Mouse (Mus musculus) adrenal gland, postnatal 14 days (tissue): Measurements from ENCODE around the gene Gcfc2. TPM values are rescaled to one million over a fixed set of nuclear protein-coding genes. Genes with fewer than 3 reads are reported as not detected.
A peak's percentile ranks its signal among the peaks of the same experiment; 100 is the strongest.

Experiments
- DNase-seq: peaks from one replicate; pipeline ENCODE4 v3.0.0; 2021; ENCODE audit warnings: mixed read lengths
- long read RNA-seq, 2 experiments: library from polyadenylated mRNA; stranded (forward); transcript quantifications; one replicate each; pipeline ENCODE4 v2.0.0; 2021
- total RNA-seq: library from RNA; stranded (reverse); gene quantifications from 2 replicates; pipeline ENCODE4 v1.2.3, GENCODE M21; 2021

The Gcfc2 gene
- total RNA-seq = 8.9 and 11.8 TPM in 2 replicates
- long read RNA-seq, experiment 1, full-length matches to known transcripts = 4 of 10 reads
- long read RNA-seq, experiment 1, partial matches to known transcripts = 1 of 10 reads
- long read RNA-seq, experiment 1, other reads (novel, unspliced or antisense) = 5 of 10 reads
- long read RNA-seq, experiment 2, full-length matches to known transcripts = 1 of 7 reads
- long read RNA-seq, experiment 2, partial matches to known transcripts = 1 of 7 reads
- long read RNA-seq, experiment 2, other reads (novel, unspliced or antisense) = 5 of 7 reads

- DNase-seq = peak; percentile 96
Measured at GRCm38 (mm10) chr6:81923523-81924142, at the start of gene Gcfc2. Gene Gcfc2 (plus strand): TSS chr6:81923669.

- peak; percentile 5 for DNase-seq
Measured at GRCm38 (mm10) chr6:81895678-81896230, 27.7 kb upstream of the Gcfc2 start.

GRCm38 (mm10) chr6:81910302-81910855, 13.1 kb upstream of the Gcfc2 start:
- DNase-seq = no peak

GRCm38 (mm10) chr6:81911244-81911643, 12.2 kb upstream of the Gcfc2 start:
- DNase-seq = no peak

GRCm38 (mm10) chr6:81911713-81912112, 11.8 kb upstream of the Gcfc2 start:
- DNase-seq = no peak

- DNase-seq = no peak
Measured at GRCm38 (mm10) chr6:81912177-81912576, 11.3 kb upstream of the Gcfc2 start.

GRCm38 (mm10) chr6:81924304-81924703, 835 bp downstream of the Gcfc2 start:
- DNase-seq = no peak

GRCm38 (mm10) chr6:81929402-81929801, 5.9 kb downstream of the Gcfc2 start:
- DNase-seq = no peak

GRCm38 (mm10) chr6:81933281-81933680, 9.8 kb downstream of the Gcfc2 start:
- DNase-seq = no peak

GRCm38 (mm10) chr6:81941718-81942117, 18.2 kb downstream of the Gcfc2 start:
- DNase-seq = no peak

- peak; percentile 35 for DNase-seq
Measured at GRCm38 (mm10) chr6:81943281-81943680, 19.8 kb downstream of the Gcfc2 start.

- no peak for DNase-seq
Measured at GRCm38 (mm10) chr6:81944432-81944831, 21.0 kb downstream of the Gcfc2 start.

- DNase-seq = no peak
Measured at GRCm38 (mm10) chr6:81946906-81947305, 23.4 kb downstream of the Gcfc2 start.

GRCm38 (mm10) chr6:81955133-81955532, 31.7 kb downstream of the Gcfc2 start:
- no peak for DNase-seq

GRCm38 (mm10) chr6:81956399-81956798, 32.9 kb downstream of the Gcfc2 start:
- peak; percentile 15 for DNase-seq

GRCm38 (mm10) chr6:81957992-81958391, 34.5 kb downstream of the Gcfc2 start:
- no peak for DNase-seq

- DNase-seq = no peak
Measured at GRCm38 (mm10) chr6:81959866-81960265, 36.4 kb downstream of the Gcfc2 start.

GRCm38 (mm10) chr6:81960284-81960683, 36.8 kb downstream of the Gcfc2 start:
- no peak for DNase-seq

- peak; percentile 94 for DNase-seq
Measured at GRCm38 (mm10) chr6:81965296-81966067, 42.0 kb downstream of the Gcfc2 start, which contains the start of gene Mrpl19. Gene Mrpl19 (minus strand): TSS chr6:81965958.

GRCm38 (mm10) chr6:81966068-81966544, 42.6 kb downstream of the Gcfc2 start:
- no peak for DNase-seq

GRCm38 (mm10) chr6:81971196-81971595, 47.7 kb downstream of the Gcfc2 start:
- no peak for DNase-seq

- no peak for DNase-seq
Measured at GRCm38 (mm10) chr6:81972595-81972994, 49.1 kb downstream of the Gcfc2 start.
